Mouse (Mus musculus): ENCODE data around the gene Atg13. TPM values are rescaled to one million over a fixed set of nuclear protein-coding genes. Genes with fewer than 3 reads are reported as not detected.

The Atg13 gene
- total RNA-seq, 1 experiment: 18.7 TPM

GRCm38 (mm10) chr2:91651458-91652258 lies 58.7 kb downstream of the Atg13 start:
- in situ Hi-C loops (cut with MboI; ENCODE audit: low sequenced_read_pairs in 2 of 2, unreplicated experiment in 2 of 2): no loop called here
- peaks cover 23% of the 10 kb centered on the region for H3K36me3 ChIP-seq (ENCODE audit: control insufficient read depth, insufficient read depth, low read length, poor library complexity, severe bottlenecking)
- H3K27ac ChIP-seq (ENCODE audit: insufficient read depth, low read depth, low read length, poor library complexity, severe bottlenecking): no peak overlapping the region
- no peak for DNase-seq (ENCODE audit: low read depth, low spot score)
- H3K9me3 ChIP-seq (ENCODE audit: control insufficient read depth, insufficient read depth, low read depth, low read length): no peaks in the 10 kb centered on the region
- peaks cover 2 to 3% of the 10 kb centered on the region in 2 experiments; a peak in 1 of 4 replicates for H3K4me1 ChIP-seq (ENCODE audit: control insufficient read depth in 2 of 2, insufficient read depth in 2 of 2, low read length in 2 of 2, poor library complexity in 1 of 2)
- H3K9ac ChIP-seq (ENCODE audit: insufficient read depth, low read depth, low read length, poor library complexity, severe bottlenecking): no peak overlapping the region
- TF ChIP-seq HCFC1 (IDR thresholded peaks at IDR 0.05; ENCODE audit: borderline replicate concordance, insufficient read depth, low read length) (no peak), ZNF384 (IDR thresholded peaks at IDR 0.05; ENCODE audit: low read depth, low read length) (no peak)
- H3K4me3 ChIP-seq (ENCODE audit: insufficient read depth in 1 of 2, low read depth in 1 of 2, low read length in 2 of 2, poor library complexity in 1 of 2, severe bottlenecking in 1 of 2): no peak overlapping the region

GRCm38 (mm10) chr2:91650360-91650995 lies 59.9 kb downstream of the Atg13 start:
- Histone ChIP-seq H3K27ac (ENCODE audit: insufficient read depth, low read depth, low read length, poor library complexity, severe bottlenecking) (peak overlapping the region; percentile 66), H3K36me3 (ENCODE audit: control insufficient read depth, insufficient read depth, low read length, poor library complexity, severe bottlenecking) (peaks cover 30% of the 10 kb centered on the region), H3K4me3 (ENCODE audit: insufficient read depth in 1 of 2, low read depth in 1 of 2, low read length in 2 of 2, poor library complexity in 1 of 2, severe bottlenecking in 1 of 2) (peak overlapping the region; percentile 85 to 87), H3K4me1 (ENCODE audit: control insufficient read depth in 2 of 2, insufficient read depth in 2 of 2, low read length in 2 of 2, poor library complexity in 1 of 2) (no peaks in the 10 kb centered on the region; a peak in 1 of 4 replicates), H3K9me3 (ENCODE audit: control insufficient read depth, insufficient read depth, low read depth, low read length) (no peaks in the 10 kb centered on the region), H3K9ac (ENCODE audit: insufficient read depth, low read depth, low read length, poor library complexity, severe bottlenecking) (peak overlapping the region; percentile 86)
- DNase-seq (ENCODE audit: low read depth, low spot score): no peak
- in situ Hi-C loops (cut with MboI; ENCODE audit: low sequenced_read_pairs in 2 of 2, unreplicated experiment in 2 of 2): no loop called here
- TF ChIP-seq MAFK (IDR thresholded peaks at IDR 0.05; ENCODE audit: insufficient read depth, low read depth, low read length) (no peak), ZNF384 (IDR thresholded peaks at IDR 0.05; ENCODE audit: low read depth, low read length) (no peak), ZC3H11A (IDR thresholded peaks at IDR 0.05; ENCODE audit: borderline replicate concordance, low read depth, low read length) (no peak), HCFC1 (IDR thresholded peaks at IDR 0.05; ENCODE audit: borderline replicate concordance, insufficient read depth, low read length) (no peak), CHD2 (IDR thresholded peaks at IDR 0.05; ENCODE audit: low read depth, low read length) (no peak)

GRCm38 (mm10) chr2:91649553-91650359 lies 60.6 kb downstream of the Atg13 start, which contains the start of the genes Zfp408 and Arhgap1:
Gene Zfp408 (minus strand): TSS chr2:91649791.
Gene Arhgap1 (plus strand): TSS chr2:91649860.
- Histone ChIP-seq H3K27ac (ENCODE audit: insufficient read depth, low read depth, low read length, poor library complexity, severe bottlenecking) (peak within 1 kb of the TSS; percentile 66), H3K36me3 (ENCODE audit: control insufficient read depth, insufficient read depth, low read length, poor library complexity, severe bottlenecking) (peaks cover 34% of the 10 kb centered on the region), H3K9ac (ENCODE audit: insufficient read depth, low read depth, low read length, poor library complexity, severe bottlenecking) (peak within 1 kb of the TSS; percentile 96), H3K9me3 (ENCODE audit: control insufficient read depth, insufficient read depth, low read depth, low read length) (no peaks in the 10 kb centered on the region), H3K4me3 (ENCODE audit: insufficient read depth in 1 of 2, low read depth in 1 of 2, low read length in 2 of 2, poor library complexity in 1 of 2, severe bottlenecking in 1 of 2) (peak within 1 kb of the TSS; percentile 85 to 89), H3K4me1 (ENCODE audit: control insufficient read depth in 2 of 2, insufficient read depth in 2 of 2, low read length in 2 of 2, poor library complexity in 1 of 2) (no peaks in the 10 kb centered on the region; a peak in 1 of 4 replicates)
- TF ChIP-seq HCFC1 (IDR thresholded peaks at IDR 0.05; ENCODE audit: borderline replicate concordance, insufficient read depth, low read length) (peak; percentile 85), CHD2 (IDR thresholded peaks at IDR 0.05; ENCODE audit: low read depth, low read length) (peak; percentile 62; the same call in 1 of the 2 replicates), ZNF384 (IDR thresholded peaks at IDR 0.05; ENCODE audit: low read depth, low read length) (0 out of 2 replicates have a peak, but pooled peaks have one; percentile 30), MAFK (IDR thresholded peaks at IDR 0.05; ENCODE audit: insufficient read depth, low read depth, low read length) (no peak), ZC3H11A (IDR thresholded peaks at IDR 0.05; ENCODE audit: borderline replicate concordance, low read depth, low read length) (no peak)
- DNase-seq (ENCODE audit: low read depth, low spot score): peak; percentile 99
- in situ Hi-C loops (cut with MboI; ENCODE audit: low sequenced_read_pairs in 2 of 2, unreplicated experiment in 2 of 2): no loop called here

- TF ChIP-seq HCFC1 (IDR thresholded peaks at IDR 0.05; ENCODE audit: borderline replicate concordance, insufficient read depth, low read length) (no peak), ZNF384 (IDR thresholded peaks at IDR 0.05; ENCODE audit: low read depth, low read length) (no peak), CHD2 (IDR thresholded peaks at IDR 0.05; ENCODE audit: low read depth, low read length) (no peak)
- H3K9me3 ChIP-seq (ENCODE audit: control insufficient read depth, insufficient read depth, low read depth, low read length): no peaks in the 10 kb centered on the region
- peak overlapping the region; percentile 84 to 89 for H3K4me3 ChIP-seq (ENCODE audit: insufficient read depth in 1 of 2, low read depth in 1 of 2, low read length in 2 of 2, poor library complexity in 1 of 2, severe bottlenecking in 1 of 2)
- H3K36me3 ChIP-seq (ENCODE audit: control insufficient read depth, insufficient read depth, low read length, poor library complexity, severe bottlenecking): peaks cover 32% of the 10 kb centered on the region
- H3K9ac ChIP-seq (ENCODE audit: insufficient read depth, low read depth, low read length, poor library complexity, severe bottlenecking): peak overlapping the region; percentile 96
- no peaks in the 10 kb centered on the region; a peak in 1 of 4 replicates for H3K4me1 ChIP-seq (ENCODE audit: control insufficient read depth in 2 of 2, insufficient read depth in 2 of 2, low read length in 2 of 2, poor library complexity in 1 of 2)
- peak overlapping the region; percentile 29 for H3K27ac ChIP-seq (ENCODE audit: insufficient read depth, low read depth, low read length, poor library complexity, severe bottlenecking)
- DNase-seq (ENCODE audit: low read depth, low spot score): no peak
- in situ Hi-C loops (cut with MboI; ENCODE audit: low sequenced_read_pairs in 2 of 2, unreplicated experiment in 2 of 2): no loop called here
Measured at GRCm38 (mm10) chr2:91649152-91649551, 61.2 kb downstream of the Atg13 start.
